Mouse (Mus musculus): Measurements from ENCODE around the gene Gm20388. TPM values are rescaled to one million over a fixed set of nuclear protein-coding genes. Genes with fewer than 3 reads are reported as not detected.

Gene Gm20388
- total RNA-seq, 2 experiments from 2014 or later = 2.2 to 7.6 TPM

- Histone ChIP-seq H3K27ac (no peak overlapping the region), H3K4me3 (no peak overlapping the region)
- no peak for DNase-seq (ENCODE audit: low spot score in 2 of 2)
- TF ChIP-seq CTCF (conservative IDR thresholded peaks at IDR 0.05) = no peak
Measured at GRCm38 (mm10) chr8:122670001-122670400, 2759.4 kb downstream of the Gm20388 start.

DNA sequence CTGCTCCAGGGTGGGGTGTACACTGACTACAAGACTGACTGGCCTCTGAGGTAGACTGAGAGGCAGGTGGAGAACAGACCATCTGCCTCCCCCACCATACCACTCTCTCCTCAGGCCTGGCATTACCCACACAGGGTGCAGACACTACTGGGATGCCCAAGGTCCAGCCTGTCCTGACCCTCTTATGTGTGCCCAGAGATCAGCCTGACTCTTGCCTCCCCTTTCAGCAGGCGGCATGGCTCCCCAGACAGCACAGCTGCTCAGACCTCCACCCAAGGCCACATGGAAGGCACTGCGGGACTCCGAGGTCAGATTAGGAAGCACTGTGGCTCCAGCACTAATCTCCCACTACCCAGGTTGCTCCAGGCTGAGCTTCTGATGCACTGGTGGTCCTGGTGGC is 2760.1 kb downstream of the Gm20388 start:
- no peak for TF ChIP-seq CTCF (conservative IDR thresholded peaks at IDR 0.05)
- no peak overlapping the region for H3K4me3 ChIP-seq
- no peak overlapping the region for H3K27ac ChIP-seq
- DNase-seq (ENCODE audit: low spot score in 2 of 2) = no peak

DNA sequence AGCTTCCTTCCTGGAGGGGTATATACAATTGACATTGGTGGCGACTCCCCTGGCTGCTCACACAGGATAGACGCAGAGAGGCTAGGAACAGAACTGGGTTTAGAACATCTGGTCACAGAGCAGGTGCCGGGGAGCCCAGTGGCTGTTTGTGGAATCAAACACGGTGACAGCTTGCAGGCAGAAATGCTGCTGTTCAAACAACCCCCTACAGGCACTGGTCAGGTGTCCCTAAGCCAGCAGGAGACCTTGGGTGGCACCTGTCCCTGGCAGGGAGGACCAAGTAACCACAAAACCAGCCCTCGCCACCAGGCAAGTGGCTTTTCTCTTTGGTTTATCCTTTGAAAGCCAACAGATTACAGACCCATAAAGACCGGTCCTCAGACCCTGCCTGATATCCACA is 2761.3 kb downstream of the Gm20388 start:
- H3K4me3 ChIP-seq = no peak overlapping the region
- no peak overlapping the region for H3K27ac ChIP-seq
- no peak for DNase-seq (ENCODE audit: low spot score in 2 of 2)
- TF ChIP-seq CTCF (conservative IDR thresholded peaks at IDR 0.05) = no peak

DNA sequence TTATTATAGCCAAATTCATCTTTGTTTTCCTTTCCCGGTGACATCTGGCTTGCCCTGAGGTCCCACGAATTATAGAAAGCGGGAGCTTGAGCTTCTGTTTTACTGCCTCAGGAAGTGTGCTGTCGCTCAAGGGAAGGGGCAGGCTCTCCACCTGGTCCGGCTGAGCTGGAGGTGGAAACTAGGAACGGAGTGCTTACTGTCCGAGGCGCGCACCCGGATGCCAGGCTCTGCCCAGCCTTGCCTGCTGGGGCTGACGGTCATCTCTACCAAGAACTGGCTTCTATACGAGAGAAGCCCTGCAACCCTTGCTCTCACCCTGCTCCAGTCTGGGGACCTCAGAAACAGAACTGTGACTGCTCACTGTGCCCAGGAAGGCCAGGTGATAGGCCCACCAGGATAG is 2763.3 kb downstream of the Gm20388 start:
- H3K27ac ChIP-seq = no peak overlapping the region
- DNase-seq (ENCODE audit: low spot score in 2 of 2) = no peak
- no peak for TF ChIP-seq CTCF (conservative IDR thresholded peaks at IDR 0.05)
- H3K4me3 ChIP-seq = no peak overlapping the region

DNA sequence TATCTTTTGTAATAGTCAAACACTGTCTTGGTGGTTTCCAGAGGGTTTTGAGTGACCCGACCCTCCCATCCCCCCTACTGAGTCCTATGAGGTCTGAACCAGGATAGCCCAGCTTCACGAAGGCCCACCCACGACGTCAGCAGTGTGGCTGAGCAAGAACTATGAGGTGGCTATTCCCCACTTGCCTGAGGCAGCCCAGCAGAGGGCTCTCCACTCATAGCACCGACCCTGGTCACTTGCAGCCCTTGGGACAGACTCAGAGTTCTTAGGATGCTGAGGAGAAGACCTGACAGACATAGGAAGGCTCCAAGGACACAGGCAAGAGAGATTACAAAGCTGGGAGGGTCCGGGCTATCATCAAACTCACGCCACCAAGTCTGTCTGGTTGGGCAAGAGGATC is 2764.4 kb downstream of the Gm20388 start:
- no peak for DNase-seq (ENCODE audit: low spot score in 2 of 2)
- Histone ChIP-seq H3K4me3 (no peak overlapping the region), H3K27ac (no peak overlapping the region)
- TF ChIP-seq CTCF (conservative IDR thresholded peaks at IDR 0.05) = peak; percentile 58

DNA sequence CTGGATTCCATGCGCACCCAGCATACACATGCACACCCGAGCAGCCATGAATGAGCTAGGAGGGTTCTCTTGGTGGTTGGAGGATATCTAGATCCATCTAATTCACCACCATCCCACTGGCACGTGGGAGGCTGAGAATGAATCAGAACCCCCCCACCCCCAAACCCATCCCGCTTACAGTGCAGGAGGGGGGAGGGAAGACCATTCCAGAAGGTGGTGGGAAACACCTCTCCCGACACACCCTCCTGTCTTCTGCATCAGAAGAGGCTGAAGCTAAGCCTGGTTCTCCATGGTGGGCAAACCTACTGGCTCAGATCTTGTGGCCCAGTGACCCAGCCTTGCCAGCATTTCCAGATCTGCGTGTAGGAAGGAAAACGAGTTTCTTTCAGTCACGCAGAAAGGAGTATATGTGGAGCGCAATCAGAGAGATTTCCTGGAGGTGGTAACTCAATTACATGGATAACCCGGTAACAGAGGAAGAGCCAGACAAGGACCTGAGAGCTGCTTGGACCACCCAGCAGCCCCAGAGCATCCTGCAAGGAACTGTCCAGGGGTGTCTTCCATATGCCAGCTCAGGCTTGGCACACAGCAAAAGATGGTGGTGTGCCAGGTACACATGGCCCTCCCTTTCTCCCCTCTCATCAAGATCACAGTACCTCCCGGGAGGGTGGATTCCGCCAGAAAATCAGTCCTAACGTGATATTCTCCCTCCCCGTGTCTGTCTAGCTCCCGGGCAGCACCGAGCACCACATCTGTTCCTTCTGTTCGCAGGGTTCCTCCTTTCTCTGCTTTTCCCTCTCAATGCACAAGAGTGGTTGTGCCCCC is 2765.2 kb downstream of the Gm20388 start:
- H3K27ac ChIP-seq = peak overlapping the region; percentile 96
- no peak for DNase-seq (ENCODE audit: low spot score in 2 of 2)
- peak overlapping the region; percentile 82 for H3K4me3 ChIP-seq
- TF ChIP-seq CTCF (conservative IDR thresholded peaks at IDR 0.05) = no peak

DNA sequence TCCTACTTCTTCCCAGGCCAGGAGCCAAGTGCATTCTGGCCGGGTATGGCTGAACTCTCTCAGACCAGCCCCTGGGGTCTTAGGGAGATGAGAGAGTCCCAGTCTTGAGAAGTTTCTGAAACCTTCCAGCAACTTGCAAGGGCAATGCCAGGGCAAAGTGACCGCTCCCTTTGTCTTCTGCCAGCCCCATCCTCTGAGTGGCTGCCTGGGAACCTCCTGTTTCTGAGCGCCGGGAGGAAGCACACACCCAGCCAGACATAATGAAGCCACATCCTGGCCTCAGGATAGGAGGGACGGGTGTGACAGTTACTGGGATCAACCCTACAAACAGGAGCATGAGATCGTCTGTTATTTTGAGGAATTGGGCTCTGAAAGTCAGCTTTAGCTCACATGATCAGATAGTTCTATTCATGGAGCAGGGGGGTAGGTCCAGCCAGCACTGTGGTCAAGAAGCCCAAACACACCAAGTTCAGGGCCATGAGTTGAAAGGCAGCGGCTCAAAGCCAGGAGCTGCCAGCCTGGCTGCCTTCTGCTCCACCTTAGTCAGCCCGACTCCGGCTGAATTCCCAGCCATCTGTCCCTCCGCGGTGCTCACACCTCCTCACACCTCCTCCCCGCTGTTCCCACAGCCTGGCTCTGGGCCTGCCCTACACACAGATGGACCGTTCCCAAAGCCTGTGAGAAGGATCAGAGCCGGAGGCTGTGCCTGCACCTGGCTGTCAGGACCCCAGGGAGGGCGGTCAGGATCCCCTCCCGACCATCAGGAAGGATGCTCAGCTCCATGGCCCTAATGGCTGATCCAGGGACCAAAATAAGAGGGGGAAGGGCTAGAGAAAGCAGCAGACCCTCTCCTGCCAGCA is 2766.2 kb downstream of the Gm20388 start:
- TF ChIP-seq CTCF (conservative IDR thresholded peaks at IDR 0.05) = no peak
- H3K4me3 ChIP-seq = peak overlapping the region; percentile 82
- H3K27ac ChIP-seq = peak overlapping the region; percentile 96
- DNase-seq (ENCODE audit: low spot score in 2 of 2) = peak; percentile 82 to 86

DNA sequence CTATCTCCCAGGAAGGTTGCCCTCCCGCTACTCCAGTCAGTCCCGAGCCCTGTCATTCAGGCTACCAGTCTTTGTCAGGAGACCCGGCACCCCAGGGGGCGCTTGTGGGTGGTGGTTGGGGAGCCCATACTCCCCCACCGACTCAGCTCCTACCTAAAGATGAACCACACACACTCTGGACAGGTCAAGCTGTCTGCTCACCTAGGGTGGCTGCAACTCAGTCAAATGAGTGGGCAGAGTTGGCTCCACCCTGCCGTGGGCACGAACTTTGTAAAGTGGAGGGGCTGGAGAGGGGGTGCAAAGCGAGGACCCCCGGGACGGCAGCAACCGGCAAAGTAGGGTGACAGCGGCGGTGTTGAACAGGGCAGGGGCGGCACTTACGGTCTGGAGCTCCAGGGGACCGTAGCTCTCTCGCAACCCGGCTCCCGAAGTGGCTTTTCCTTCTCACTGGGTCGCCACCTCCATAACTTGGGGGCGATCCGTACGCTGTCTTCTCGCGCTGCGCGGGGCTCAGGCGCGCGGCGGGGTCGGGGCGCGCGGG is 2766.9 kb downstream of the Gm20388 start:
- Histone ChIP-seq H3K4me3 (peak overlapping the region; percentile 82), H3K27ac (peak overlapping the region; percentile 96)
- no peak; the same call in 1 of the 2 replicates for TF ChIP-seq CTCF (conservative IDR thresholded peaks at IDR 0.05)
- peak in 1 of 2 experiments; percentile 36 for DNase-seq (ENCODE audit: low spot score in 2 of 2)

- Histone ChIP-seq H3K27ac (peak overlapping the region; percentile 96), H3K4me3 (peak overlapping the region; percentile 82)
- DNase-seq (ENCODE audit: low spot score in 2 of 2) = peak; percentile 69 to 89
- TF ChIP-seq CTCF (conservative IDR thresholded peaks at IDR 0.05) = peak; percentile 100
Measured at GRCm38 (mm10) chr8:122678061-122678895, 2767.6 kb downstream of the Gm20388 start.

GRCm38 (mm10) chr8:122678896-122679210 is 2768.2 kb downstream of the Gm20388 start:
- peak in 1 of 2 experiments; percentile 16 for DNase-seq (ENCODE audit: low spot score in 2 of 2)
- Histone ChIP-seq H3K27ac (peak overlapping the region; percentile 96; the same call in 1 of the 2 replicates), H3K4me3 (peak overlapping the region; percentile 82)
- no peak for TF ChIP-seq CTCF (conservative IDR thresholded peaks at IDR 0.05)

- no peak for DNase-seq (ENCODE audit: low spot score in 2 of 2)
- no peak for TF ChIP-seq CTCF (conservative IDR thresholded peaks at IDR 0.05)
- no peak overlapping the region for H3K4me3 ChIP-seq
- no peak overlapping the region for H3K27ac ChIP-seq
Measured at GRCm38 (mm10) chr8:122679325-122679920, 2768.8 kb downstream of the Gm20388 start.

DNA sequence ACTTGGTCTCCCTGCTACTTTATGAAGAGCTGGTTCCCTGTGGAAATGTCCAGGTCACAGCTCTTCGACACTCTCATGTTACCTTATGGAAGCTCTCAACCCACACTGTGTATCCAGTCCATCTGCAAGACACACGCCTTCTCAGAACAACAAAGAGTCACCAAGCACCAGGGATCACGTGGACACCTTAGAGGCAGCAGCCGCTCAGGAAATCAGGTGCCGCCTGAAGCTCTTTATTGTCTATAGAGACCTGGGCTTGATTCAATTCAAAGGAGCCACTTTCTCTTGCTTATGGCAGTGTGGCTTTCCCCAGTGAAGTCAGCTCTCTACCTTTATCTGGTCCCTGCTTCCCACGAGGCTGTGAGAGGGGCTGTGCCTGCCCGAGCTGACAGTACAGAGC is 2769.5 kb downstream of the Gm20388 start:
- no peak for TF ChIP-seq CTCF (conservative IDR thresholded peaks at IDR 0.05)
- Histone ChIP-seq H3K27ac (no peak overlapping the region), H3K4me3 (no peak overlapping the region)
- DNase-seq (ENCODE audit: low spot score in 2 of 2) = no peak
